Mouse (Mus musculus): ENCODE data around the gene Sec22c.

Gene Sec22c

GRCm38 (mm10) chr9:121647026-121647425 lies 58.3 kb downstream of the Sec22c start:
- DNase-seq (ENCODE audit: low read depth), result no peak

- no peak for DNase-seq (ENCODE audit: low read depth)
Measured at GRCm38 (mm10) chr9:121644855-121645254, 60.4 kb downstream of the Sec22c start.

- DNase-seq (ENCODE audit: low read depth), result no peak
Measured at GRCm38 (mm10) chr9:121642401-121643181, 62.7 kb downstream of the Sec22c start, which contains the start of gene Vipr1. Vipr1 (plus strand) TSS chr9:121642716.

DNA sequence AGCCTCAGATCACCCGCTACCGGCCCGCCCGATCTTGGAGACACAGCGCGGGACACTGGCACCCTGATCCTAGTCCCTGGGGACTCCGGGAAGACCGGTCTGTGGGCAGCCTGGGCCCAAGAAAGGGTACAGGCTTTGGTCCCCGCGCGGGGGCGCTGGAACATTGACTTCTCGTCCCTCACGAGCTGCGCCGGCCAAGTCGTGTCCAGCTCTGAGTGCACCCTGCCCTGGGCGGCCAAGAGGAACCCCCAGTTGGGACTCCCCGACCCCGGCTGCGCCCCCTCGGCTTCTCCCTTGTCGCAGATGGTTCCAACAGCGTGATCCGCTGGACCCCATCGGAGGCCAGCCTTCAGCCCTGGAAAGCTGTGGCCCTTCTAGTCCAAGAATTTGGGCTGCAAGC lies 63.3 kb downstream of the Sec22c start, which contains the start of gene Lyzl4:
Gene Lyzl4, minus strand, starts transcription at position 96 of the 400 bp plus-strand sequence.
- DNase-seq (ENCODE audit: low read depth), result no peak

DNA sequence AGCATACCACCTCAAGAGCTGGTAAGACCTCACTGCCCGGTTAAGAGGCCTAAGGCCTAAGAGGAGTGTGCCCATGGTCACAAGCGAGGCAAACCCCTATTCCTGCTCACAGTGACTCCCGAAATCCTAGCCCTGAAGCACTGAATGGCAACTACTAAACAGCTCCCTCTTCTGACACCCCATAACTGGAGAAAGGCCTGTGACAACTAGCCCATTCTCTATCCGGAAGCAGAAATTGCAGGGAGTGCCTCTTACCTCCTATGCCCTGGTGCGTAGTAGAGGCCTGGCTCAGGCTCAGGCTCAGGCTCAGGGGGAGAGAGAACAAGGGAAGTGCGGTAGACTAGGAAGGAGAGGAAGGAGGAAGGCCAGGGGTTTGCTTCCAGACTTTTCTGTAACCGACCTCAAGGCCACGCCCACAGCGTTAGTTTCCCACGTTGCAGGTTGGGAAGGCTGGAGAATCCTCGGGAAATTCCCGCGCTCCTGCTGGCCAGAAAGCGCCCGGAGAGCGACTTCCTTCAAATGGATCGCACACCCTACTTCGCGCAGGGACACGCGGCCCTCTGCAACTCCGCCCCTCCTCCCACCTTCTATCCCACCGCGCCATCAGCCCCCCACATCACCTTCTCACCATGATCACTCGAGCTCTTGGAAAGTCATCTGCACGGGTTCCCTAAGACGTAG lies 63.9 kb downstream of the Sec22c start:
- no peak for DNase-seq (ENCODE audit: low read depth)

GRCm38 (mm10) chr9:121639790-121640189 lies 65.5 kb downstream of the Sec22c start:
- no peak for DNase-seq (ENCODE audit: low read depth)

DNA sequence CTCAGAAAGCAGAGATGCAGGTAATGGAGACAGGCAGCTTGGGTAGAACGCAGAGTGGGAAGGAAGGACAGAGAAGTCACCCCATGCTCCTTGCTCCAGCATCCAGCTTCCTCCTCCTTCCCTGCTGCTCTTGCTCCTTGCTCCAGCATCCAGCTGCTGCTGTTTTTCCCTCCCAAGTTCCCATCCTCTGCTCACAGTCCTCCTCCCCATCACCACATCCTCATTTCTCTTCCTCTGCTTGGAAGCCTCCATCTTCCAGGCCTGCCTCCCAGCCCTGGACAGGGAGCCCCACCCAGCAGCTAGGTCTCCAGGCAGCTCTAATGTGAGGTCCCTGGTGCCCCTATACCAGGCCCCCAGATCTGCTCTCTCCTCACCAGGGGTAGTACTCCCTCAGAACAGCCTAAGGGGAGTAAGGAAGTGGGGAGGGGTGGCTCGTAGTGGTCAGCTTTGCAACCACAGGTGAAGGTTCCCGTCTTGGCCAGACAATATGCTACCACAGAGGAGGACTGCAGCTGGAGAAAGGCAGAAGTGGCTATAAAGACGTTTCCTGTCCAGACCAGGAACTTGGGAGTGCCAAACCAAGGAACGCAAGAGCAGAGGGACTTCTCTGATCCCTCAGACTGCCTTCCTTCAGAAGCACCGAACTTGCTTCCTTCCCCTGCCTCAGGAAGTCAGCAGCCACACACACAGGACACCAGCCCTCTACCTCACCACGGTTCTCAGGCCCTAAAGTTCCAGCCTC lies 69.3 kb downstream of the Sec22c start:
- peak; percentile 21 for DNase-seq (ENCODE audit: low read depth)

DNA sequence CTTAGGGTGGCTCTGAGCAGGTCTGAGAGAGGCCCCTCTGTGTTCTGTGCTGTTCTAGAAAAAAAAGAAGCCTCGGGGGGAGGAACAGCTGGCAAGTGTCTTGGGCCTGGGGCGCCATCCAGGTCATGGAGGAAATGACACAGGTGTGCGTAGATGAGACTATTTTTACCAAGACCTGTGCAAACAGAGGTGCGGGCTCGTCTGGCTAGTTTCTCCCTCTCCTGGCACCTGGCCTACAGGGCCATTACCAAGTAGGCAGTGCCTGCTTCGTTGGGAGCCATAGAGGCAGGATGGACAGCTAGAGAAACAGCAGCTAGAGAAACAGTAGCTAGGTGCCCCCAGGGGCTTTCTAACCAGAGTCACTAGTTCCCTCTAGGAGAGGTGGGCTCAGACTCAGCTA lies 72.0 kb downstream of the Sec22c start:
- no peak for DNase-seq (ENCODE audit: low read depth)

GRCm38 (mm10) chr9:121632891-121633290 lies 72.4 kb downstream of the Sec22c start:
- no peak for DNase-seq (ENCODE audit: low read depth)

- peak; percentile 34 for DNase-seq (ENCODE audit: low read depth)
Measured at GRCm38 (mm10) chr9:121631946-121632345, 73.3 kb downstream of the Sec22c start.

GRCm38 (mm10) chr9:121630627-121631026 lies 74.7 kb downstream of the Sec22c start:
- no peak for DNase-seq (ENCODE audit: low read depth)
